Mouse (Mus musculus) lung, postnatal 36 days (tissue): Measurements from ENCODE around the gene Clec3b.

Experiments used
- DNase-seq: peaks from one replicate; pipeline ENCODE4 v3.0.0; 2022; ENCODE audit warnings: mixed read lengths

Clec3b gene

DNA sequence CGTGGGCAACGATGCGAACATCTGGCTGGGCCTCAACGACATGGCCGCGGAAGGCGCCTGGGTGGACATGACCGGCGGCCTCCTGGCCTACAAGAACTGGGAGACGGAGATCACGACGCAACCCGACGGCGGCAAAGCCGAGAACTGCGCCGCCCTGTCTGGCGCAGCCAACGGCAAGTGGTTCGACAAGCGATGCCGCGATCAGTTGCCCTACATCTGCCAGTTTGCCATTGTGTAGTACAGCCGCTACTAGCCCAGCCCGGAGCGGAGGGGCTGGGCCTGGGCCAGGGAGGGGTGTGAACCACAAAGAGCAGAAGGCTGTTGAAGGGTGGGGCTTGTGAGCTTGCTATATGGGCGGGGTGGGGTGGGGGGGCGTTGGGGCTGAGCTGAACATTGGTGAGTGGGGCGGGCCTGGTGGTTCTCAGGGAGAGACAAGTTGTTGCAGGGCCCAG, 6.2 kb downstream of the Clec3b start:
- DNase-seq, result peak; percentile 83

- DNase-seq, result no peak
These were observed 7.0 kb downstream of the Clec3b start for GRCm38 (mm10) chr9:123157699-123158098.

DNA sequence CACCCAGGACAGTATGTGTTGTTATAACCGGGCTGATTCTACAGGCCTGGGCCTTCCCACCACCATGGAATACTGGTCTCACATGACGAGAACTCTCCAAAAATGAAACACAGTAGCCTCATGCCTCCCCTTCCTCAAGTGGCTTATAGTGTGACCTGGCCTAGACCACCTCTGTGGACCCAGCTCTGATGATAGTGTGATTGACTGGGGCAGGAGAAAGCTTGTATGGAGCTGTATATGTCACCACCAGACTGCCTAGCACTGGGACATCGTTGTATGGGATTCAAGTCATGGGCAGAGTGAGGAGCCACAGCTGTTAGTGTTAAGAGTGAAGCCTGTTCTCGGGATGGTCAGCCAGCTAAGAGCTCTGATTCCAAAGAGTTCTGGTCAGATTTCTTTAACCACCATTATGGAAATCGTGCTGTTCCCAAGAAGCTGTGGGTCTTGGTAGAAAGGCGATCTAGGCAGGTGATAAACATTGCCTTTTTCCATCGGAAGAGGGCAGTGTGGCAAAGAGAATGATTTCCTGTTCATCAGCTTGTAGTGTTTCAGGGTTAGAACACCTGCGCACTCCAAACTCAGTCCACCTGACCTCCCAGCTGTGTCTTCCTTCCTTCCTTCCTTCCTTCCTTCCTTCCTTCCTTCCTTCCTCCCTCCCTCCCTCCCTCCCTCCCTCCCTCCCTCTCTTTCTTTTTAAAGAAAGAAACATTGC, 7.5 kb downstream of the Clec3b start:
- peak; percentile 64 for DNase-seq

DNA sequence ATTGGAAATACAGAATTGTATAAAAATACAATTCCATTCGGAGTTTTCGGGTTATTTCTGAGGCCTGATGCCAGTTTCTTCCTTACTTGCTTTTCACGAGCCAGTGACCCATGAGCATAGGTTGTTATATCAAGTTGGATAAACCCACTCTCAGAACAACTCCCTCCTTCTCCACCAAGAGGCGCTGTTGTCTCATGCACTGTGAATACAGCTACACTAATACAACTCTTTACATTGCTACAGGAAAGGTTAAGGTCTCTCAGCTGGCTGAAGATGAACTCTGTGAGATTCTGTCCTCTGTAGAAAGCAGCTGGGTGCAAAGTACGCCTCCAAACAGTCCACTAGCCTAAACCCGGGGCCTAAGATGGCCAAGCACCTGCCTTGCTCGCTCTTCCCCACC, 8.6 kb downstream of the Clec3b start:
- peak; percentile 89 for DNase-seq

DNA sequence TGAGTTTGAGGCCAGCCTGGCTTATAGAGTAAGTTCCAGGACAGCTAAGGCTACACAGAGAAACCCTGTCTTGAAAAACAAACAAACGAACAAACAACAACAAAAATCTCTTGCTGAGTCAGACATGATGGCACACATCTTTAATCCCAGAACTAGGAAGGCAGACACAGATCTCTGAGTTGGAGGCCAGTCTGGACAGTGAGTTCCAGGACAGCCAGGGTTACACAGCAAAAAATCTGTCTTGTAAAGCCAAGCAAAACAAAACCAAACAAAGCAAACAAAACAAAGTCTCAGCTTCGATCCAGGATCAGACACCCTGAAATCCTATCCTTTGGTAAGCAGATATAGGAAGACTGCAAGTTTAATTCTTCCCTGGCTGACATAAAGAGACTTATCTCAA, 11.0 kb downstream of the Clec3b start:
- DNase-seq, result no peak

DNA sequence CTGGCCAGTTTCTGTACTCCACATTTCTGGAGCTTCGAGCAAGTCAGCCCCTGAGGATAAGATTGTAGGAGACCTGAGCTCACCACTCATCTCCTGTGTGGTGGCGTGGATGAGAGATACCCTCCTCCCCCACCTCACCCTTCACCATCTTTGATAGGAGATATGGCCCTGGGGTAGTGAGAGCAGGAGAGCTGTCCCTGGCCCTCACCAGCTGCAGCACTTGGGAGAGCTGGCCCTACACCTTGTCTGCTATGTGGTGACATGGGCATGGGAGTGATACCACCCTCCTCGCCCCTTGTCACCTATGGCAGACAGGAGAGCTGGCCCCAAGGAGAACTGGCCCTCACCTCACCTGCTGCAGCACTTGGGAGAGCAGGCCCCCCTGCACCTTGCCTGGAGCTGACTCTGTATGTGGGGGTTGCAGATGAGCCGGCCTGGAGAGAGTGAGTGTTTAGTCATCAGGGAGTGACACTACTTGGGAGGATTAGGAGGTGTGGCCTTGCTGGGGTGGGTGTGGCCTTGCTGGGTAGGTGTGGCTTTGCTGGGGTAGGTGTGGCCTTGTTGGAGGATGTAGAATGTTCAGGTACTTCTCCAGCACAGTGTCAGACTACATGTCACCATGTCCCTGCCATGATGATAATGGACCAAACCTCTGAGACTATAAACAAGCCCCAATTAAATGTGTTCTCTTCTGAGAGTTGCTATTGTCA, 12.4 kb downstream of the Clec3b start:
- no peak for DNase-seq

DNA sequence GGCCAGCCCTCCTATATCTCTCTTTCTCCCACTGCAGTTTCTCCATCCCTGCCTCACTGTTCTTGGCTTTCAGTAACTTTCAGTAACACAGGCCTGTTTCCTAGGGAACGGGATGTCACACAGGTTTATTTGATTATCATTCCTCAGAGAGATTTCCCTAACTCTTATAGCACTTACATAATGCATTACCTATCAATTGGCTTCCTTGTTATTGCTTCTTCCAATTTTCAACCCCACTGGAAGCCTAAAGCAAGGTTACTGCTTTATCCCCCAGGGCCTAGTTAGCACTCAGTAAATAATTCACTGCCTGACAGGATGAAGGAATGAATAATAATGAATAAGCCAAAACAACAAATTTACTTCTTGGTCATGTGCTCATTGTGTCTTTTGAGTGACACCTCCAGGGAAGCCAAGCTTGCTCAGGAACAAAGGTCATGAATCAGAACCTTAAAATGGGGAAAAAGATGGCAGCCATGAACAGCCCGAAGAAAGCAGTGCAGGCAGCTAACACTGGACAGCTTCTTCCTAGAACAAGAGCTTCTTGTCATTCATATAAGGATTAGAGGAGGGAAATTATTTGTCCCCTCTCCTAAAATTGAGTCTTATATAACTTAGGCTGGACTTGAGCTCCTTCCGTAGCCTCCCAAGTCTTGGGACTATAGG, 15.2 kb downstream of the Clec3b start:
- no peak for DNase-seq

- DNase-seq, result no peak
These were observed 23.0 kb downstream of the Clec3b start for GRCm38 (mm10) chr9:123173760-123174159.

GRCm38 (mm10) chr9:123174356-123174755, 23.6 kb downstream of the Clec3b start:
- no peak for DNase-seq

DNA sequence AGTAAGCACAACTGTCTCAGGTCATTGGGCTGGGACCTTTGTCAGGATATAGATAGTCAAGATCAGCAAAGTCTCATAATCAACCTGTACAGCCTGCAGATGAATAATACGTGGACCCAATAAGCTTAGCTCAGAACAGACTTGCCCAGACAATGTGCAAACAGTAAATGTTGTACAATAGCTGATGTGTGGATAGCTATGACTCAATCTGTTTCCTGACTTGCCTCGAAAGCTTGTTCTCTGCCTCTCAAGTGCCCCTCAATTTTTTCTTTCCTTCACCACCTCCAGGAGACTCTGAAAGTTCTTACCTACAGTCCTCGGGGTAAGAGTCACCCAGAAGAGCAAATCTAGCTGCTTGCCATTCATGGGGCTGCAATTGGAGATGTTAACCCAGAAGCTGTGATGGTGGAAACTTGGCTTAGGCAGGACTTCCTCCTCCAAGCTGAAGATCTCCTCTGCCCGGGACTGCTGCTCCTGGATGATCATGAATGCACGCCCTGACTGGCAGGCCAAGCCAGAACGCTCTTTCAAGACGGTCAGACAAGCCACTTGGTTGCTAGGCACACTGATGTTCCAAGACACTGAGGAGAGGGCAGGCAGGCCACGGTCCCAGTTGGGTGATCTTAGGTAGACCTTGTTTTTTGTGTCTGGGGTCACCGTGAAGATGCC, 26.8 kb downstream of the Clec3b start:
- no peak for DNase-seq

GRCm38 (mm10) chr9:123180003-123180402, 29.3 kb downstream of the Clec3b start:
- DNase-seq, result no peak

DNA sequence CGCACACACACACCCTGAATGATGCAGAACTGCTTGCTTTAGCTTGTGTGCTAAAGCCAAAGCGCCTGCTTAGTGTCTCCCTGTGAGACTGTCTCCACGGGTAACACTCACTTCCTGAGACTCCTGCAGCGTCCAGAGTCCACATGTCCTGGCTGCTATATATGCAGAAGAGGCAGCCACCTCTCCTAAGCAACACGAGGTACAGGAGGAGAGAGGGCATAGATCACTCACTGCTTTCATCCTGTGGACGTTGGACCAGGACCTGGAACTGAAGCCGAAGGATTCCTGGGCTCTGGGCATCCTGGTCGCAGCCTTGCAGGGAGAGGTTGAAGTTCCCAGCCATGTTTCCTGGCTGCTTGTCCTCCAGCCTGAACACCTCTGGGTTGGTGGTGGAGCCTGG, 32.5 kb downstream of the Clec3b start:
- no peak for DNase-seq

DNA sequence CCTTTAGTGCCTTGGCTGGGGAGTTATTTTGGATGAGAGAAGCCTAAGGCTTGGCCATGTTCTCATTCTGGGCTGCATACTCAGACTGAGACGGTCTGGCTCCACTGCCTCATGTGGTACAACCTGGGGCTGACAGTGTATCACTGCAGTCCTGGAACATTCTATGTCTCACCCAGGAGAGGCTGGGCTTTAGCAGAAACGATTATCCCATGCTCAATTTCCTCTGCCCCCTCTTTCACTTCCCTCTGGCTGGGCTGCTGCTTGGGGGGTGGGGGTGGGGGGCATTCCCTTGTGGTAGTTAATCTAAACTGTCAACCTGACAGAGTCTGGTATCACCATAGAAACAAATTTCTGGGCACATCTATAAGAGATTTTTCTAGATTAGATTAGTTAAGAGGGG, 34.8 kb downstream of the Clec3b start:
- no peak for DNase-seq

- DNase-seq, result no peak
These were observed 35.4 kb downstream of the Clec3b start for GRCm38 (mm10) chr9:123186151-123186550.

DNA sequence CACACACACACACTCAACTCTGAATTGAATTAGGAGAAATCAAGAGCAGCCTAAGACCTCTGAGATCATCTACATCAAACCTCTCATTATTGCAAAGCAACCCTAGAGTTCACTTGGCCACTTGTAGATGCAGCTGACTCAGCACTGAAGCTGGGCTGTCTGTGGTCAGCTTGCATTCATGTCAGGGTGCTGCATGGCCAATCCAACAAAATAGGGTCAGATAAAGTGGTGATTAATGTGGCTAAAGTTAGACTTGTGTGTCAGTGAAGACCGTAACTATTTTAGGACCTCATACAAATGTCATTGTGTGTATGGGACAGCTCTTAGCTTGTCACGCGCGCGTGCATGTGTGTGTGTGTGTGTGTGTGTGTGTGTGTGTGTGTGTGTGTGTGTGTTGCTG, 36.8 kb downstream of the Clec3b start:
- DNase-seq, result no peak

DNA sequence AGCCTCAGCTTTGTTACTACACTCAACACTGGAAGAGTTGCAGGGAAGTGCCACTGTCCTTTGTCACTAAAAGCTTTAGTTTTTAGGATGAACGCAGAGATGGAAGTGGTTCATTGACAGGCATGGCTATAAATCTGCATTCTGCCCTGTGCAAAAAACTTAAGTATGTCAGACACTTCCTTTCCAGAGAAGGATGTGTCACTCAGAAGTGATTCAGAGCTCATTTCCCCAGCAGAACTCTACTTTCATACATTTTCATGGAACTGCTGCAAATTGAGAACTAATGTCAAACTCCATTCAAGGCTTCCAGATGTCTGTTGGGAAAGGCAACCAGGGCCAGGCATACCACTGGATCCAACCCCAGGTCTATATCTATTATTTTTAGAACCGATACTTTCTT, 37.5 kb downstream of the Clec3b start:
- no peak for DNase-seq

- DNase-seq, result no peak
These were observed 49.4 kb downstream of the Clec3b start for GRCm38 (mm10) chr9:123200116-123200515.

DNA sequence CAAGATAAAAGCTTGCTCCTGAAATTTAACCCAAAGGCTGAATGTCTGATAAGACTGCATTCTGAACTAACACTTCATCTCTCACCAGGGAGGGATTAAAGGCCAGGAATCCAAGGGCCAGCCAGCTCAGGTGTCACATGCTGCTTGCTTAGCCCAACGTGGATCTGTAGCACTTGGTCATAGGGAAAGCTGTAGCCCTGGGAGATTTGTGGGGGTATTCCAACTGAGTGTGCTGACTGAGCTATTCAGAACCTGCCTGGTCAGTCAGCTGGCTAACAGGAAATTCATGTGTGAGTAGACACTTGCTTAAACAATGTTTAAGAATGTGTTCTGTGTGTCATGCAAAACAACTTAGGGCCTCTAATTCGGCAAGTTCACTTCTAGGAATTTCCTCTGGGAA, 55.8 kb downstream of the Clec3b start:
- DNase-seq, result no peak

GRCm38 (mm10) chr9:123206948-123207347, 56.2 kb downstream of the Clec3b start:
- peak; percentile 69 for DNase-seq
